Mouse (Mus musculus): ENCODE measurements around the gene Clip2. TPM values are rescaled to one million over a fixed set of nuclear protein-coding genes. Genes with fewer than 3 reads are reported as not detected.
A peak's percentile ranks its signal among the peaks of the same experiment; 100 is the strongest.

The Clip2 gene
- total and polyA plus RNA-seq, 3 experiments = 5.4 to 16.7 (median 8.7) TPM

DNA sequence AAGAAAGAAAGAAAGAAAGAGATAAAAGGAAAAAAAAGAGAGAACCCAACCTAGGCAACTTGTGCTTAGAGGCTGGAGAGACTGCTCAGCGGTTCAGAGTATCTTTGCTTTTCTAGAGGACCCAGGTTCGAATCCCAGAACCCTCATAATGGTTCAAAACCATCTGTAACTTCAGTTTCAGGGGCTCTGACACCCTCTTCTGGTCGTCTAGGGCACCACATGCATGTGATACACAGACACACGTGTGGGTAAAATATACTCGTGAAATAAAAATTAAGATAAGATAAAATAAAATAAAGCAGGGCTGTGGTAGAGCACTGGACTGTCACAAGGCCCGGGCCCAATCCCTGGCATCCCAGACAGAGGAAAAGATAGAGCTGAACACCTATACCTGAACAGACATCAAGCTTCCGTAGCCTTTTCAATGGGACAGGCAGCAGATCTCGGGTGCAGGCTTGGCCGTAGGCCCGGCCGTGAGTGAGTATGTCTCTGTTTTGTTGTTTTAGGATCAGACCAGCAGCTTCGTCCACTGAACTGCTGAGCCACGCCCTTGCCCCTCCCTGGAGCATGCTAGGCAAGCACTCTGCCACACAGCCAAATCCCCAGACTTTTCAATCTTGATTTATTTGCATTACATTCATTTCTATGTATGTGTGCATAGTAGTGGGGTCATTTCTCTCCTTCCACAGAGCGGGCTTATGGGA is 24.4 kb upstream of the Clip2 start:
- dilution Hi-C loops (cut with MboI; ENCODE audit: extremely low pct_ligation_motif_present, extremely low pct_unique_long_range_greater_than_20kb, low sequenced_read_pairs) = no loop called here
- Histone ChIP-seq H3K27me3 (replicated peaks) (no peaks in the 10 kb centered on the region), H3K9ac (ENCODE audit: insufficient read depth, low read depth) (no peak overlapping the region), H3K4me1 (ENCODE audit: control insufficient read depth in 1 of 2, insufficient read depth in 2 of 2) (peaks cover 2 to 48% of the 10 kb centered on the region in 2 experiments; a peak in 3 of 4 replicates), H3K9me3 (replicated peaks; ENCODE audit: low read length) (no peaks in the 10 kb centered on the region), H3K27ac (ENCODE audit: insufficient read depth, low read depth) (no peak overlapping the region), H3K79me2 (replicated peaks; ENCODE audit: control insufficient read depth, extremely low read depth, insufficient read depth, poor library complexity, severe bottlenecking) (no peaks in the 10 kb centered on the region), H3K4me3 (replicated peaks in 1 of 3; ENCODE audit: low read depth in 2 of 3, low read length in 2 of 3, poor library complexity in 1 of 3) (no peak overlapping the region), H3K36me3 (replicated peaks in 1 of 2; ENCODE audit: control insufficient read depth in 1 of 2, insufficient read depth in 1 of 2, low read length in 1 of 2) (no peaks in the 10 kb centered on the region), H3K4me2 (ENCODE audit: insufficient read depth, low read depth, poor library complexity, severe bottlenecking) (no peak overlapping the region)
- no peak for DNase-seq (ENCODE audit: extremely low read depth)
- in situ Hi-C loops (cut with MboI; ENCODE audit: low pct_ligation_motif_present, low pct_unique_long_range_greater_than_20kb, low sequenced_read_pairs) = no loop called here
- peak in 1 of 2 experiments; percentile 46; a peak in 2 of 4 replicates for TF ChIP-seq CTCF (conservative IDR thresholded peaks at IDR 0.05 in 1 of 2, IDR thresholded peaks at IDR 0.05 in 1 of 2; ENCODE audit: low read depth in 2 of 2, low read length in 2 of 2)
- TF ChIP-seq MAZ (IDR thresholded peaks at IDR 0.05; ENCODE audit: low read depth, low read length) = no peak
- no peak for TF ChIP-seq ELF1 (IDR thresholded peaks at IDR 0.05; ENCODE audit: low read depth, low read length)
- peak; percentile 27; the same call in 1 of the 2 replicates for TF ChIP-seq SMC3 (IDR thresholded peaks at IDR 0.05; ENCODE audit: low read depth, low read length)
- TF ChIP-seq RAD21 (IDR thresholded peaks at IDR 0.05; ENCODE audit: low read depth, low read length) = peak; percentile 30

DNA sequence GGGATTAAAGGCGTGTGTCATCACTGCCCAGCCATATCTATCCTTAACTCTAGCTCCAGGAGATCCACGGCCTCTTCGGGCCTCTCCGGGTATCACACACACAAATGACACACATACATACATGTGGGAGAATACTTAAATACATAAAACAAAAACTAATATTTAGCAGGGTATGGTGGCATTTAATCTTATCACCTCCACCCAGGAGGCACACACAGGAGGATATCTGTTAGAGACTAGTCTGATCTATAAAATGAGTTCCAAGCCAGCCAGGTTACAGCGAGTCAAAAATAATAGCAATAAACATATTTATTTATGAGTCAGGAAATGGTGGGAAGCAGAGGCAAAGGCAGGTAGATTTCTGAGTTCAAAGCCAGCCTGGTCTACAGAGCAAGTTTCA is 23.6 kb upstream of the Clip2 start:
- H3K27me3 ChIP-seq (replicated peaks) = no peaks in the 10 kb centered on the region
- H3K4me2 ChIP-seq (ENCODE audit: insufficient read depth, low read depth, poor library complexity, severe bottlenecking) = no peak overlapping the region
- TF ChIP-seq HCFC1 (IDR thresholded peaks at IDR 0.05; ENCODE audit: low read depth, low read length) (no peak), ZKSCAN1 (IDR thresholded peaks at IDR 0.05; ENCODE audit: borderline replicate concordance, low read depth, low read length) (no peak), BHLHE40 (IDR thresholded peaks at IDR 0.05; ENCODE audit: low read depth, low read length) (no peak), CTCF (conservative IDR thresholded peaks at IDR 0.05 in 1 of 2, IDR thresholded peaks at IDR 0.05 in 1 of 2; ENCODE audit: low read depth in 2 of 2, low read length in 2 of 2) (no peak), KAT2A (IDR thresholded peaks at IDR 0.05; ENCODE audit: insufficient replicate concordance, low read length) (no peak), ZMIZ1 (IDR thresholded peaks at IDR 0.05; ENCODE audit: low read depth, low read length) (no peak)
- no peaks in the 10 kb centered on the region for H3K36me3 ChIP-seq (replicated peaks in 1 of 2; ENCODE audit: control insufficient read depth in 1 of 2, insufficient read depth in 1 of 2, low read length in 1 of 2)
- peaks cover 2 to 51% of the 10 kb centered on the region in 2 experiments; a peak in 3 of 4 replicates for H3K4me1 ChIP-seq (ENCODE audit: control insufficient read depth in 1 of 2, insufficient read depth in 2 of 2)
- in situ Hi-C loops (cut with MboI; ENCODE audit: low pct_ligation_motif_present, low pct_unique_long_range_greater_than_20kb, low sequenced_read_pairs) = no loop called here
- dilution Hi-C loops (cut with MboI; ENCODE audit: extremely low pct_ligation_motif_present, extremely low pct_unique_long_range_greater_than_20kb, low sequenced_read_pairs) = no loop called here
- no peak overlapping the region for H3K9ac ChIP-seq (ENCODE audit: insufficient read depth, low read depth)
- H3K79me2 ChIP-seq (replicated peaks; ENCODE audit: control insufficient read depth, extremely low read depth, insufficient read depth, poor library complexity, severe bottlenecking) = no peaks in the 10 kb centered on the region
- no peak for DNase-seq (ENCODE audit: extremely low read depth)
- H3K27ac ChIP-seq (ENCODE audit: insufficient read depth, low read depth) = no peak overlapping the region
- H3K9me3 ChIP-seq (replicated peaks; ENCODE audit: low read length) = peaks cover 3% of the 10 kb centered on the region
- H3K4me3 ChIP-seq (replicated peaks in 1 of 3; ENCODE audit: low read depth in 2 of 3, low read length in 2 of 3, poor library complexity in 1 of 3) = no peak overlapping the region

DNA sequence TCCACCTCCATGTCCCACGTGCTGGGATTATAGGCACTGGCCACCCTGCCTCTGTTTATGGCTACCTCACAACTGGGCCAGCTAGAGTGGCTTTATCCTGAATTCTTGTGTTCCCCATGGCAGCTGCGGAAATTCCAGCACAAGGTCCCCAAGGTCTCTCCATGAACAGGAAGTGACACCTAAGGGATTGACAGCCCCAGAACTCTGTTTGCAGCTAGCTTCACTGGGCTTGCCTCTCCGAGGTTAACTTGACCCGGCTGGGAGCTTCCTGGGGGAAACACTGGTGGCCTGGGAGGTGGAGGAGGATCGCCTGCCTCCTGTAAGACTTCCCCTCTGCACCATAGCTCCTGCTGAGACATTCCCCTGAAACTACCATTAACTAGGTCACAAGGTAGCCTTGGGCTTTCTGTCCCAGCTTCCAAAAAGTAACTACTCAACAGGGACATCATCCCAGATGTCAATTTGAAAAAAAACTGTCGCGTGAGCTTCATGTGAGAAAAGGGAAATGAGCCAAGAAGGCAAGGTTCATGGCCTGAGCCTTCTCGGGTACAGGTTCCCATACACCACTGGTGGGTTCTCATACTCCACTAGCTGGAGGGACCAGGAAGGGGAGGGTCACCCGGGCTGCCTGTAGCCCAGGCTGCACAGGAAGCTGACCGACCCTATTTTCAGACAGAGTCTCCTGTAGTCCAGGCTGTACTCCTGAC is 20.4 kb upstream of the Clip2 start:
- no peaks in the 10 kb centered on the region for H3K27me3 ChIP-seq (replicated peaks)
- peak overlapping the region; percentile 73; the same call in 1 of the 2 replicates for H3K4me2 ChIP-seq (ENCODE audit: insufficient read depth, low read depth, poor library complexity, severe bottlenecking)
- dilution Hi-C loops (cut with MboI; ENCODE audit: extremely low pct_ligation_motif_present, extremely low pct_unique_long_range_greater_than_20kb, low sequenced_read_pairs) (no loop called here), in situ Hi-C loops (cut with MboI; ENCODE audit: low pct_ligation_motif_present, low pct_unique_long_range_greater_than_20kb, low sequenced_read_pairs) (no loop called here)
- H3K79me2 ChIP-seq (replicated peaks; ENCODE audit: control insufficient read depth, extremely low read depth, insufficient read depth, poor library complexity, severe bottlenecking) = no peaks in the 10 kb centered on the region
- TF ChIP-seq CHD2 (IDR thresholded peaks at IDR 0.05; ENCODE audit: low read length) (no peak), CHD1 (IDR thresholded peaks at IDR 0.05; ENCODE audit: low read depth, low read length) (no peak), POLR2A (IDR thresholded peaks at IDR 0.05; ENCODE audit: low read depth, low read length) (no peak), E2F4 (IDR thresholded peaks at IDR 0.05; ENCODE audit: insufficient replicate concordance, low read depth, low read length) (no peak), BHLHE40 (IDR thresholded peaks at IDR 0.05; ENCODE audit: low read depth, low read length) (peak; percentile 85), USF1 (IDR thresholded peaks at IDR 0.05; ENCODE audit: low read depth, low read length) (no peak), ZNF384 (IDR thresholded peaks at IDR 0.05; ENCODE audit: low read depth, low read length) (peak; percentile 49; the same call in 1 of the 2 replicates), SIN3A (IDR thresholded peaks at IDR 0.05; ENCODE audit: low read length) (no peak), IRF4 (IDR thresholded peaks at IDR 0.05; ENCODE audit: low read depth, low read length) (0 out of 2 replicates have a peak, but pooled peaks have one; percentile 23), ELF1 (IDR thresholded peaks at IDR 0.05; ENCODE audit: low read depth, low read length) (0 out of 2 replicates have a peak, but pooled peaks have one; percentile 17)
- peak overlapping the region; percentile 52; the same call in 1 of the 2 replicates for H3K9ac ChIP-seq (ENCODE audit: insufficient read depth, low read depth)
- H3K9me3 ChIP-seq (replicated peaks; ENCODE audit: low read length) = peaks cover 3% of the 10 kb centered on the region
- no peak for DNase-seq (ENCODE audit: extremely low read depth)
- H3K4me1 ChIP-seq (ENCODE audit: control insufficient read depth in 1 of 2, insufficient read depth in 2 of 2) = peaks cover 8 to 52% of the 10 kb centered on the region in 2 experiments
- H3K27ac ChIP-seq (ENCODE audit: insufficient read depth, low read depth) = no peak overlapping the region
- peak overlapping the region in 2 of 3 experiments; percentile 13 to 46 for H3K4me3 ChIP-seq (replicated peaks in 1 of 3; ENCODE audit: low read depth in 2 of 3, low read length in 2 of 3, poor library complexity in 1 of 3)
- no peaks in the 10 kb centered on the region for H3K36me3 ChIP-seq (replicated peaks in 1 of 2; ENCODE audit: control insufficient read depth in 1 of 2, insufficient read depth in 1 of 2, low read length in 1 of 2)

Data from CH12.LX (cell line).